Mouse (Mus musculus): ENCODE data around the gene Rnf44.
A peak's percentile ranks its signal among the peaks of the same experiment; 100 is the strongest.

Rnf44 gene

DNA sequence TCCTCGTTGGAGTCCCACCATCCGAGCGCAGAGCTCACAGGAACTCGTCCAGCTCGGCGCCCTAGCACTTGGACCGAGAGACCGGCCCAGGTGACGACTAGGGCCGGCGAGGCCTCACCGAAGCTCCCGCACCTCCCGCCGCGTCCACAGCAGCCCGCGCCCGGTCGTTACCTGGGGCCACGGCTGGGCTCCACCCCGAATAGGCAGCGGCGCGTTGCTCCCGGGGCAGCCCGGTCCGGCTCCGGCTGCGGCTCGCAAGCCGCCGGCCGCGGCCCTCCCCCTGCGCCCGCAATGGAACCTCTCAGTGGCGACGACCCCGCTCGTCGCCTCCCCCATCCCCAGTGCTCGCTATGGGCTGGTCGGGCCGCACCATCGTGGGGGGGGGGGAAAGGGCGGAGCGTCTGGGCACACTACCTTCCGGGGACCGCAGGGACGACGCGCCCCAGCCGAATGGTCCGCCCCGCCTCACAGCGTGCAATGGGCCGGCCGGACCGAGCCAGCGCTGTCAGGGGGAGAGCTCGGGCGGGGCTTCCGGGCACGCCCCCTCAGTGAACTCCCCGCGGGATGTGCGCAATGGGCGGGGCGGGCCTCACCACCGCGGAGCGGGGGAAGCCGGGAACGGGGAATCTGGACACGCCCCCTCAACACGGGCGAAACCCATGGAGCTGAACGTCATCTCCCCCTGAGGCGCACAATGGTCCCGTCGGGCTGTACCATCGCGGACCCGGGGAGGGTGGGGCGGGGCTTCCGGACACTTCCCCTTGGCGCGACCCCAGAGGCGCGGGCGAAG, at the start of gene Rnf44:
Gene Rnf44 (minus strand): TSS at position 350 of the 790 bp plus-strand sequence.
- DNase-seq (ENCODE audit: low read depth): peak; percentile 100

GRCm38 (mm10) chr13:54738213-54738601, 44.5 kb upstream of the Rnf44 start:
- DNase-seq (ENCODE audit: low read depth): no peak

- no peak for DNase-seq (ENCODE audit: low read depth)
These were observed 43.9 kb upstream of the Rnf44 start for GRCm38 (mm10) chr13:54737488-54738212.

- no peak for DNase-seq (ENCODE audit: low read depth)
These were observed 43.2 kb upstream of the Rnf44 start for GRCm38 (mm10) chr13:54736931-54737330.

DNA sequence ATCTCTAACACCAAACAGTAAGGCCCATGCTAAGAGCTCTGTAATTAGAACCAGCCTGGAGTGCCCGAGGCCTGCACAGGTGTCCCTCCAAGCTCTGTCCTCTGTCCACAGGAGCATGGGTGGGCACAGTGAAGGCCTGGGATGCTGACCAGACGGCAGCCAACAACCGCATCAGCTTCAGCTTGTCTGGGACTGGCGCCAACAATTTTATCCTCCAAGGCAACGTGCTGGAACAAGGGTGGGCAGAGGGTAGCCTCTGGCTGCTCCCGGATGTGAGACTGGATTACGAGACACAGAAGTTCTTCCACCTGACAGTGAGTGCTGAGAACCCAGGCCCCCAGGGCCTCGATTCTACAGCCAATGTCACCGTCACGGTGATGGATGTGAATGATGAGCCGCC, 32.4 kb upstream of the Rnf44 start:
- no peak for DNase-seq (ENCODE audit: low read depth)

GRCm38 (mm10) chr13:54723143-54723542, 29.4 kb upstream of the Rnf44 start:
- no peak for DNase-seq (ENCODE audit: low read depth)

DNA sequence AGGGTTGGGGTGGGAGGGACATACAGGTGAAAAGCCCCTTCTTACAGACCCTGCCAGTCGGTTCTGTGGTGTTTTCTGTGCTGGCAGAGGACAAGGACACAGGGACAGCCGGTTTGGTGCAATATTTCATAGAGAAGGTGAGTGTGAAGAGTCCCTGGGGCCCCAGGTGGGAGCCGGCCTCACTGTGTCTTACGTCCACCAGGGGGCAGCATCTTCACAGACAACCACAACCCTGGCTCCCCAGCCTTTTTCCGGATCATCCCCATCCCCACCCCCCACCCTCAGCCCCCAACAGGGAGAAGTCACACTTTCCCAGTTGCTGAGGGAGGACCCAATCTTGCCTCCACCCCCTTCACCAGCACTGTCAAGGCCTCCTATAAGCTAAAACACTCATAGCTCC, 23.2 kb upstream of the Rnf44 start:
- DNase-seq (ENCODE audit: low read depth): peak; percentile 69

DNA sequence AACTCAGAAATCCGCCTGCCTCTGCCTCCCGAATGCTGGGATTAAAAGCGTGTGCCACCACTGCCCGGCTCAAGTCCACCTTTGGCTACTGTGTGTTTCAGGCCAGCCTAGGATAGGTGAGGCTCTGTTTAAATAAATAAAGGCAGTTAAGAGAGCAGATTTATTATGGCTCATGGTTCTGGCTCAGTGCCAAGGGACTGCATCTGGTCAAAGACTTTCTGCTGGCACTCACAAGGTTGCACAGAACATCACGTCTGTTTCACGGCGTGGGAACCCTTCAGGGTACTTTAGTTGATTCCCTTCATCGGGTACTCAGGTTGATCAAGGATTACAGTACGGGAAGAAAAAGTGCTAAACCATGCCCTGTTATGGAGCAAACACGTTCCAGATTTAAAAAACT, 21.3 kb upstream of the Rnf44 start:
- DNase-seq (ENCODE audit: low read depth): no peak

DNA sequence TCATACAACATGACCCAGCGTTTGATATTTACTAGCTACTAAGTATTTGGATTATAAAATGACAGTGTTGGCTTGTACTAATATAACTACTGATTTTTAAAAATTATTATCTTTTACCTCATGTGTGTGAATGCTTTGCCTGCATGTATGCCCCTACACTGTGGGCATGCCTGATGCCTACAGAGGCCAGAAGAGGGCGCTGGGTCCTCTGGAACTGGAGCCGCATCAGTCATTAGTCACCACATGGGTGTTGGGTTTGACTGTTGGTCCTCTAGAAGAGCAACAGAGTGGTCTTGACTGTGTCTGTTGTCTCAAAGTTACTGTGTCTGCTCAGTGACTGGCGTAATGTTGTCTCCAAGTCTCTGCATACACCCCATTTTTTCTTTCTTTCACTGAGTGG, 20.7 kb upstream of the Rnf44 start:
- no peak for DNase-seq (ENCODE audit: low read depth)

GRCm38 (mm10) chr13:54710866-54711265, 17.2 kb upstream of the Rnf44 start:
- DNase-seq (ENCODE audit: low read depth): no peak

GRCm38 (mm10) chr13:54704890-54705289, 11.2 kb upstream of the Rnf44 start:
- DNase-seq (ENCODE audit: low read depth): no peak

GRCm38 (mm10) chr13:54702507-54702906, 8.8 kb upstream of the Rnf44 start:
- DNase-seq (ENCODE audit: low read depth): no peak

GRCm38 (mm10) chr13:54701243-54701642, 7.5 kb upstream of the Rnf44 start, which contains the start of gene Cdhr2:
Gene Cdhr2 (plus strand): TSS chr13:54701461.
- DNase-seq (ENCODE audit: low read depth): no peak

- no peak for DNase-seq (ENCODE audit: low read depth)
These were observed 1.9 kb upstream of the Rnf44 start for GRCm38 (mm10) chr13:54695479-54696230.

- no peak for DNase-seq (ENCODE audit: low read depth)
These were observed 797 bp upstream of the Rnf44 start for GRCm38 (mm10) chr13:54694348-54695060.

GRCm38 (mm10) chr13:54692711-54693557, 773 bp downstream of the Rnf44 start:
- DNase-seq (ENCODE audit: low read depth): no peak

GRCm38 (mm10) chr13:54691737-54692136, 2.0 kb downstream of the Rnf44 start:
- DNase-seq (ENCODE audit: low read depth): no peak

GRCm38 (mm10) chr13:54690151-54690740, 3.5 kb downstream of the Rnf44 start:
- no peak for DNase-seq (ENCODE audit: low read depth)

- peak; percentile 98 for DNase-seq (ENCODE audit: low read depth)
These were observed 5.9 kb downstream of the Rnf44 start for GRCm38 (mm10) chr13:54687575-54688424.

DNA sequence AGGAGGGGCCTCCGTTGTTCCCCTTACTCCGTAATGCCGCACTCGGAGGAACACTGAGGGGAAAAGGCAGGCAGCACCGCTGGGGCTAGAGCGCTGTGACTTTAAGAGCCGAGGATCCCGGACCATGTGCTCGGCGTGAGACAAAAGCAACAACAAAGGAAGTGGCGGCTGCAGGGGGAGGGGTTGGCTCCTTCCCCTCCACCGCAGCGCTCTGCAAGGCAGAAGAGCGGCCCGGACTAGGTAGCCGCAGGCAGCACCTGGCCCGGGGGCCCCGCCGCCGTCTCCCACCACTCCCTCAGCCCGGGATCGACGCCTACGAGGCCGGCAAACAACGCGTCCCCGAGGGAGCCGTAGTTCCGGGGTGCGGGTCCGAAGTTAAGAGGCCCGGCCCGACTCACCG, 6.6 kb downstream of the Rnf44 start:
- DNase-seq (ENCODE audit: low read depth): peak; percentile 92

Measured in naive thymus-derived CD4-positive, alpha-beta T cell, adult 2 months (primary cell).